Mouse (Mus musculus): ENCODE results near the gene Vps52. TPM values are rescaled to one million over a fixed set of nuclear protein-coding genes. Genes with fewer than 3 reads are reported as not detected.
"Not testable (repeated sequence)": the region's sequence is repeated elsewhere in the genome, so short reads cannot be mapped to it uniquely, and the experiment has no call there.

Vps52 gene
- polyA plus RNA-seq, 1 experiment from 2014 or later: 27.7 TPM

DNA sequence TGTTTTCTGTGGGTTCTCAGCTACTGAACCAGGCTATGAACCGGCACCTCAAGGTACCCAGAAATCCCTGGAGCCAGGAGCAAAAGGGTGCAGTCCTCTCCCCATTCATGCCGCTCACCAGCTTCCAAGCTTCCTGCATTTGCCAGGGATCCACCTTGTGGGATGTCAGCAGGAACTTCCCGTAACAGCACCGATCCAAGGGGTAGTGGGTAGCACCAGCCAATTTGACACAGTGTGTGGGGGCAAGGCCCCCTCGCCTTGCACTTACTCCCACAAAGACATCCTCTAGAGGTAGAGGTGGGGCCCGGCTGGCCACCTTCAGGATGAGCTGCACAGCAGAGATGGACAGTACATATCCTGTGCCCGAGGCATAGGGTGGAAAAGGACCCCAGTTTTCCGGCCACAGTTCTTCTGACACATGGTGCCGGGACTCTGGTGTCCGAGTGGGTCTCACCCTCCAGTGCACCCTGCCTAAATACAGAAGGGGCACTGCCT, 5.4 kb upstream of the Vps52 start:
- peaks cover 80% of the 10 kb centered on the region for H3K36me3 ChIP-seq
- ATAC-seq (ENCODE audit: low read depth) (no peak), DNase-seq (no peak)
- peak overlapping the region; percentile 96 for H3K4me2 ChIP-seq
- WGBS (ENCODE audit: insufficient replicate concordance): 74% methylated on average over 10 of the region's 10 CpGs
- H3K9me3 ChIP-seq (replicated peaks): no peaks in the 10 kb centered on the region
- no peaks in the 10 kb centered on the region for H3K27me3 ChIP-seq
- H3K27ac ChIP-seq: peak overlapping the region; percentile 92
- peak overlapping the region; percentile 97 for H3K9ac ChIP-seq
- peaks cover 72% of the 10 kb centered on the region for H3K4me1 ChIP-seq (replicated peaks)
- H3K4me3 ChIP-seq (replicated peaks): peak overlapping the region; percentile 97

DNA sequence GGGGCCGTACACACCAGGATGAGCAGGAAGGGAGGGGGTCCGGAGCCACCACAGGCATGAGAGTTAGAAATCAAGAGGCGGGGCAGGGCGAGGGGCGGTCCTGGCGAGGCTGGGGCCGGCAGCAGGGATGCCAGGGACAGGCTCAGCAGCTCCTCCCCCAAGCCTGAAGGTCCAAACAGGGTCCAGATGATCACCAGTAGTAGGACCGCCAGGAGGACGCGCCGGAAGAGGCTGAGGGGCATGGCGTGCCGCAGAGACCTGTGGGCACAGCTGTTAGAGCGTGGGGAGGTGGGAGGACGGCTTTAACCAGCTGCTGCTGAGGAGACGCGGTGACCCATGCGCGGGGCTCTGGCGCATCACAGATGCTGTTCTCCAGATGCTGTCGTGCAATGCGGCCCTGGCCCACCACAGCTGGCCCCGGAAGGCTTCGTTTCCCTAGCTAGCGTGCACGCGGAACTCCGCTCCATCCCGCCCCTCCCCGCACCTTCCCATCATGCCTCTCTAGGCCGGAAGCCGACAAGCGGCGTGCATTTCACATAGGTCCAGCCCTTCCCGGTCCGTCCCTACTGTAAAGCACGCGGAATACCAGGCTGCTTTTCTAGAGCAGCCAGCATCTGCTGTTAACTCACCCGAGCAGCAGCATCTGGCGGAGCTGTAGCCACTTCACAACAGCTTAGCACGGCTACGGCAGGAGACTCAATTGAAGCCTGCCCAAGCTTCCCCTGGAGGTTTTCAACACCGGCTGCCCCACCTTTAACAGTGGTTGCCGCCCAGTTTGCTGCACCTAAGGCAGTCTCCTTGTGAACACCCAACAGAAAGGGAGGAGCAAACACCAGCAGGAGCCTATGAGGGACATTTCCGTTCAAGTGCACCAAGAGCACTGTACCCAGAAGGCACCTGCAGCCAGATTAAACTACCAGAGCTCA, 4.3 kb upstream of the Vps52 start, which contains the start of gene B3galt4:
TSS of gene B3galt4 (minus strand) at position 468 of the 926 bp plus-strand sequence.
- Histone ChIP-seq H3K4me3 (replicated peaks) (peak within 1 kb of the TSS; percentile 97), H3K9ac (peak within 1 kb of the TSS; percentile 97), H3K27ac (peak within 1 kb of the TSS; percentile 92), H3K4me1 (replicated peaks) (peaks cover 73% of the 10 kb centered on the region), H3K9me3 (replicated peaks) (no peaks in the 10 kb centered on the region), H3K27me3 (no peaks in the 10 kb centered on the region), H3K36me3 (peaks cover 69% of the 10 kb centered on the region), H3K4me2 (peak within 1 kb of the TSS; percentile 96)
- ATAC-seq (ENCODE audit: low read depth) (peak; percentile 77), DNase-seq (peak; percentile 78)
- under 1% methylated on average over 45 of the region's 45 CpGs for WGBS (ENCODE audit: insufficient replicate concordance)

DNA sequence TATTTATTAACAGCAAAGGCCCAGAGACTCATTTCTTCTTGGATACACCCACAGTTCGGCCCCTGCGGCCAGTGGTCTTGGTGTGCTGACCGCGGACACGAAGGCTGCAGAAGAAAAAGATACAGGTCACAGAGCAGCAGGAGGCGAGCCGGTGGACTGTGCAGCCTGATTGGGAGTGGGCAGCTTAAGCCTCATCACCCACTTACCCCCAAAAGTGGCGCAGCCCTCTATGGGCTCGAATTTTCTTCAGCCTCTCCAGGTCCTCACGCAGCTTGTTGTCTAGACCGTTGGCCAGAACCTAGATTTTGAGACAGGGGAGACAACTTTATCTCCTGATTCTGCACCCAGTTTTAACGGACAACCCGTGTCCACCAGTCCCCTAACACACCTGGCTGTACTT, 3.6 kb upstream of the Vps52 start:
- H3K4me2 ChIP-seq: peak overlapping the region; percentile 96
- H3K9me3 ChIP-seq (replicated peaks); H3K27me3 ChIP-seq; ATAC-seq (ENCODE audit: low read depth); DNase-seq: not testable (repeated sequence)
- H3K27ac ChIP-seq: peak overlapping the region; percentile 92
- H3K4me1 ChIP-seq (replicated peaks): peaks cover 78% of the 10 kb centered on the region
- peak overlapping the region; percentile 97 for H3K9ac ChIP-seq
- H3K4me3 ChIP-seq (replicated peaks): peak overlapping the region; percentile 97
- H3K36me3 ChIP-seq: peaks cover 63% of the 10 kb centered on the region
- 54% methylated on average over 13 of the region's 13 CpGs for WGBS (ENCODE audit: insufficient replicate concordance)

DNA sequence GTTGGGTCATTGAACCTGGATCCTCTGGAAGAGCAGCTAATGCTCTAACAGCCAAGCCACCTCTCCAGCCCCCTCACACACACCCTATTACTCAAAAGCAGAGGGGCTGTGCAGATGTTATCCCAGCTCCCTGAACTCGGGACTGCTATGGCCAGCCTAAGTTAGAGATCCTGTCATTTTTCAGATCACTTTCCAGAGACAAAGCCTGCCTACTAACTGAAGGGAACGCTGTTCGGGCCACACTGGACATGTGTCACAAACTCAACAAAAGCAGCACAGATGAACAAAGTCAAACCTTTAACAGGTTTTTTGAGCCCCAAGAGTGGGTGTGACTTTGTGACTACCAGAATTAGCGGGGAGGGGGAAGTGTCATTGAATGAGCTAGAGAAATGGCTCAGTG, 2.7 kb upstream of the Vps52 start:
- Histone ChIP-seq H3K27ac (peak overlapping the region; percentile 92), H3K4me1 (replicated peaks) (peaks cover 85% of the 10 kb centered on the region), H3K9me3 (replicated peaks) (no peaks in the 10 kb centered on the region), H3K4me2 (peak overlapping the region; percentile 96), H3K4me3 (replicated peaks) (peak overlapping the region; percentile 97), H3K9ac (peak overlapping the region; percentile 97), H3K27me3 (no peaks in the 10 kb centered on the region), H3K36me3 (peaks cover 63% of the 10 kb centered on the region)
- ATAC-seq (ENCODE audit: low read depth): no peak
- WGBS (ENCODE audit: insufficient replicate concordance): 60% methylated on average over 4 of the region's 4 CpGs
- DNase-seq: no peak

DNA sequence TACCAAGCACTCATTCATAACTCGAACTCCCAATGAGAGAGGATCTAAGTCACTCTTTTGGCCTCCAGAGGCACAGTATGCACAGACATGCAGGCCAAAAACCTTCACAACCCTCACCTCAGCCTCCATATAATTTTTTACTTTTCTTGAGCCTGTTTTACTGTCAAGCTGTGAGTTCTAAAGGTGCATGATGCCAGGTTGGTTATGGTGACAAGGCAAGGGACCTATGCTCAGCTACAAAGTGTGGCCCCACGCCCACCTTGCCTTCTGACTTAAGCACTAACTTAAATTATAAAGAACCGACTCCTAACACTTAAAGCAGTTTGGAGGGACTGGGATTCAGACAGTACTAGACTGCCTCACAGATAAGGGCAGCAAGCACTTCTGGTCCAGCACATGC, 2.3 kb upstream of the Vps52 start:
- peaks cover 82% of the 10 kb centered on the region for H3K4me1 ChIP-seq (replicated peaks)
- H3K27ac ChIP-seq: peak overlapping the region; percentile 92
- peak overlapping the region; percentile 97 for H3K9ac ChIP-seq
- H3K27me3 ChIP-seq: no peaks in the 10 kb centered on the region
- peaks cover 63% of the 10 kb centered on the region for H3K36me3 ChIP-seq
- H3K9me3 ChIP-seq (replicated peaks): no peaks in the 10 kb centered on the region
- WGBS (ENCODE audit: insufficient replicate concordance): 53% methylated on average over 3 of the region's 3 CpGs
- no peak for DNase-seq
- no peak for ATAC-seq (ENCODE audit: low read depth)
- H3K4me2 ChIP-seq: peak overlapping the region; percentile 96
- peak overlapping the region; percentile 97 for H3K4me3 ChIP-seq (replicated peaks)

DNA sequence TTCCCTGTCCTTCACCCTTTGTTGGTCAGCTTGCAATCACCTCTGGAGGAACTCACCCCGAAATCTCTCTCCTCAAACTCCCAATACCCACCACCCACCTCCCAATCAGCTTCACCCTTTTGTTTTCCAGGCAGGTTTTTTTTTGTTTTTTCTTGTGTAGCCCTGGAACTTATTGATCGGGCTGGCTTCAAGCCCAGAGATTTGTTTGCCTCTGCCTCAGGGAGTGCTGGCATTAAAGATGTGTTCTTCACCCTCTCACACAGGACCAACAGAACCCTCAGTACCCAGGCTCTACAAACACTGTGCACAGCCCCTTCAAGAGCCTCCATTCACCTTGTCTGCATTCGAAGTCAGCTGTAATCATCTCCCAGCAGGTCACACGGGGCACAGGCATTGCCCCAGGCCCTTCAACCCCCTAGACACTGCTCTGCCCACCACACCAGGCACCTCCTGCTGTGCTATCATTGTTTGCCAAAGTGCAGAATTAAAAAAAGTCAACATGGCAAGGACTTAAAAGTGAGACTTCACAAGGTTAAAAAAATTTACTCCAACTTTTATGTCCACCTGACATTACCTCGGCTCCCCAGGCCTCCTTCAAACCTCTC, 1.5 kb upstream of the Vps52 start:
- 16% methylated on average over 5 of the region's 5 CpGs for WGBS (ENCODE audit: insufficient replicate concordance)
- H3K4me1 ChIP-seq (replicated peaks): peaks cover 74% of the 10 kb centered on the region

DNA sequence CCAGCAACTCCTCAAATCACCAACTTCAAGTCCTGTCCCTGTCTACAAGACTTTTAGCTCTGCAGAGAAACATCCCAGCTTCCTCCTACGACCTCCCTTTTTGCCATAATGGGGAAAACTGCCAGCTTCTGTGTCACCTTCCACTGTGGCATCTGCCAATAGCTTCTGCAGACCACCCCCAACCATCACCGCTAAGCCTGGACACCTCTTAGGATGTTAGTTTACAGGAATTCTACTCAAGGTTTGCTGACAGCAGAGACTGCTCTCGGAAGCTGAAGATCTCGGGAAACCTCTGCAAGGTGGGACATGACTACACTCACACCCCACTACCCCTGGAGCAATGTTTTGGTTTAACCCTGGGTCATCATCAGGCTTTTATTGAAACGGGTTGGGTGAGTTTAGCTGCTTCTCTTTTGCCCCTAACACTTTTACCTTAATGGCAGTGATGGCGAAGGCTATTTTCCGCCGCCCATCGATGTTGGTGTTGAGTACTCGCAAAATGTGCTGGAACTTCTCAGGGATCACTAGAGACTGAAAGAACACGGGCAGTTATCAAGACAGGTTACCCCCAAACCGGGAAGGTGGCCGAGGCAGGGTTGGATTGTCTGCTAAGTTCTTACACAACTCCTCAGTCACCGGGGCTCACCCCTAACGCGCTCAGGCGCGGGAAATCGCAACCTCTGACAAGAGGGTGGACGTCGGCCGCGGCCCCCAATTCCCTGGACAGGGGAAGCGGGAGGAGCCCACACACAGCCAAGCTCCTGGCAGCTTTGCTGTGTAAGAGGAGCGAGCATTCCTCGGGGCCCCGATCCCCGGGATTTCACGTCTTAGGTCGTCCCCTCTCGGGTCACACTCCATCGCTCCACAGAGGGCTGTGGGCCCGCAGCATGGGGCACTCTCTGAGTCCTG, 712 bp upstream of the Vps52 start:
- peak overlapping the region; percentile 97 for H3K4me3 ChIP-seq (replicated peaks)
- H3K9ac ChIP-seq: peak overlapping the region; percentile 97
- H3K27ac ChIP-seq: peak overlapping the region; percentile 92
- H3K9me3 ChIP-seq (replicated peaks): no peaks in the 10 kb centered on the region
- DNase-seq: no peak
- WGBS (ENCODE audit: insufficient replicate concordance): under 1% methylated on average over 33 of the region's 33 CpGs
- H3K4me2 ChIP-seq: peak overlapping the region; percentile 96
- peaks cover 63% of the 10 kb centered on the region for H3K36me3 ChIP-seq
- H3K4me1 ChIP-seq (replicated peaks): peaks cover 68% of the 10 kb centered on the region
- no peaks in the 10 kb centered on the region for H3K27me3 ChIP-seq
- no peak for ATAC-seq (ENCODE audit: low read depth)

More for the DNA sequence above, 1.5 kb upstream of the Vps52 start:
- Histone ChIP-seq H3K36me3 (peaks cover 63% of the 10 kb centered on the region), H3K27ac (peak overlapping the region; percentile 92), H3K4me2 (peak overlapping the region; percentile 96), H3K4me3 (replicated peaks) (peak overlapping the region; percentile 97), H3K9me3 (replicated peaks) (no peaks in the 10 kb centered on the region), H3K27me3 (no peaks in the 10 kb centered on the region), H3K9ac (peak overlapping the region; percentile 97)
- DNase-seq (no peak), ATAC-seq (ENCODE audit: low read depth) (no peak)

DNA sequence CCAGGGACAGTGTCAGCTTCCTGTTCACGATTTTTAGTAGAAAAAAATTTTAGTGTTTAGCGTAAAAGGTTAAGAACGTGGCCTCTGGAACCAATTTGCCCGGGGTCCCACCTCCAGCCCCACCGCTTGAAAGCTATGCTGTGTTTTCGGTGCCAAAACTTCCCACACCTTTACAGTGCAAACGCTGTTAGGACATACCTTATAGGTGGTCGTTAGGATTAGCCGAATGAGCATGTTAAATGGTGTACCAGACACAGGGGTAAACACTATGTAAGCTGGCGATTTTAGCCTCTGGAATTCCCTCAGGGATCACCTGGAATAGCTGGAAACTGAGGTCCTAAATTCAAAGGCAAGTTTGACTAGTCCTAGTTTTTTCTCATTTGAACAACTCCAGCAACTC, 724 bp downstream of the Vps52 start:
- H3K4me1 ChIP-seq (replicated peaks): peaks cover 53% of the 10 kb centered on the region
- peak overlapping the region; percentile 97 for H3K4me3 ChIP-seq (replicated peaks)
- H3K4me2 ChIP-seq: peak overlapping the region; percentile 86
- H3K9me3 ChIP-seq (replicated peaks): no peaks in the 10 kb centered on the region
- 3% methylated on average over 10 of the region's 10 CpGs for WGBS (ENCODE audit: insufficient replicate concordance)
- H3K36me3 ChIP-seq: peaks cover 69% of the 10 kb centered on the region
- H3K27ac ChIP-seq: peak overlapping the region; percentile 92
- H3K27me3 ChIP-seq: no peaks in the 10 kb centered on the region
- H3K9ac ChIP-seq: peak overlapping the region; percentile 90
- ATAC-seq (ENCODE audit: low read depth) (no peak), DNase-seq (no peak)

DNA sequence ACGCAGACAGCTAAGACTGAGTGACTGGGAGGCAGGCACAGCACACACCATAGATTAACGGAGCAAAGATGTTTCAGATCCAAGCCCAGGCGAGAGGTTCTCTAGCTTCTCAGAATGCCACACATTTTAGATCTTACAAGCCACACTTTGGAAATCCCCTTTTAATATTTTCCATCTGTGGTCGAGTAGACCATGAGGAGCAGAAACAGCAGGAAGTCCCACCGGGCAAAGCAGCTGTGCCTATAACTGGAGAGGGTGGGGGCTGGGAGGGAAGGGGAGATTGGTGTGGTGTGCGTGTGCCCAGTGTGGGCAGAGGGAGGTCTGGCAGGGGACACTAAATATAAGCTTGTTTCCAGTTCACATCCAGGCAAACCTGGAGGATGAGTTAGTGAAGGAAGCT, 1.9 kb downstream of the Vps52 start:
- WGBS (ENCODE audit: insufficient replicate concordance): 77% methylated on average over 6 of the region's 6 CpGs
- peak overlapping the region; percentile 86 for H3K4me2 ChIP-seq
- H3K4me3 ChIP-seq (replicated peaks): 0 out of 2 replicates have a peak overlapping the region, but pooled peaks have one; percentile 2
- no peaks in the 10 kb centered on the region for H3K27me3 ChIP-seq
- H3K27ac ChIP-seq: no peak overlapping the region
- H3K9ac ChIP-seq: no peak overlapping the region
- DNase-seq: no peak
- no peaks in the 10 kb centered on the region for H3K9me3 ChIP-seq (replicated peaks)
- H3K4me1 ChIP-seq (replicated peaks): peaks cover 42% of the 10 kb centered on the region
- ATAC-seq (ENCODE audit: low read depth): no peak
- peaks cover 71% of the 10 kb centered on the region for H3K36me3 ChIP-seq

DNA sequence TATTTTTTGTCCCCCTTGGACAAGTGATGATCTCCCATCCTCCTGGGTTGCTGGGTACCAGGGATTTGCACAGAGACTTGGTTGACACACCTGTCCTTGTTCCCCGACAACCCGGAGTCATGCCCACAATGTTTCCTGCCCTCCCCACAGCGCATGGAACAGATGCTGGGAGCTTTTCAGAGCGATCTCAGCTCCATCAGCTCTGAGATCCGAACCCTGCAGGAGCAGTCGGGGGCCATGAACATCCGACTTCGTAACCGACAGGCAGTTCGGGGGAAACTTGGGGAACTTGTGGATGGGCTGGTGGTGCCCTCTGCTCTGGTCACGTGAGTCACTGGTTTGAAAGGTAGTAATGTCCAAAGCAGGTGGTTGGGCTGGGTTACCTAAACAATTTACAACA, 2.8 kb downstream of the Vps52 start:
- no peak overlapping the region for H3K4me3 ChIP-seq (replicated peaks)
- ATAC-seq (ENCODE audit: low read depth) (no peak), DNase-seq (no peak)
- 93% methylated on average over 11 of the region's 11 CpGs for WGBS (ENCODE audit: insufficient replicate concordance)
- peaks cover 32% of the 10 kb centered on the region for H3K4me1 ChIP-seq (replicated peaks)
- no peak overlapping the region for H3K27ac ChIP-seq
- no peak overlapping the region for H3K9ac ChIP-seq
- H3K9me3 ChIP-seq (replicated peaks): no peaks in the 10 kb centered on the region
- H3K36me3 ChIP-seq: peaks cover 71% of the 10 kb centered on the region
- H3K4me2 ChIP-seq: no peak overlapping the region
- H3K27me3 ChIP-seq: no peaks in the 10 kb centered on the region
